Mouse (Mus musculus) kidney, postnatal 14 days (tissue): ENCODE measurements at regions not wholly inside any gene's neighbourhood (a gene's known extent, or its start where the extent isn't known, plus 50 kb on each side); places are given as distances from the start of the nearest gene placed in this dataset.

ENCODE experiments used
- DNase-seq: peaks from one replicate; pipeline ENCODE4 v3.0.0; 2022; ENCODE audit warnings: mixed read lengths

DNA sequence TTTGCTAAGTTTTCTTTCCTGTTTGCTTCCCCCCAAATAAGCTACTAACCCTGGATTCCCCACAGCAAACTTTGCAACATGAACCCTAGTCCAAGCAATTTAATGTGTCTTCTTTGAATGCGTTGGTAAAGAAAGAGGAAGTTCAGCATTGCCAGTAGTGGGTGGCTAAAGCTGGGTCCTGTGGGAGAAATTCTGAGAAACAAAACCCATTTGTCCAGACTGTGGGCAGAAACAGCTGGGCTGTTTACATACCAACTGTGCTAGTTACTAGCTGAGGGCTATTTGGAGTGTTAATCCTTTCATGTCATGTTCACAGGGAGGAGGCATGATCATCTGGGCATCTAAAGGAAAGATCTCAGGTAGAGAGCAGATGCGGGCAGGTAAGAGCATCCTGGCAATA, 51.8 kb upstream of the 1190002N15Rik start:
- no peak for DNase-seq

DNA sequence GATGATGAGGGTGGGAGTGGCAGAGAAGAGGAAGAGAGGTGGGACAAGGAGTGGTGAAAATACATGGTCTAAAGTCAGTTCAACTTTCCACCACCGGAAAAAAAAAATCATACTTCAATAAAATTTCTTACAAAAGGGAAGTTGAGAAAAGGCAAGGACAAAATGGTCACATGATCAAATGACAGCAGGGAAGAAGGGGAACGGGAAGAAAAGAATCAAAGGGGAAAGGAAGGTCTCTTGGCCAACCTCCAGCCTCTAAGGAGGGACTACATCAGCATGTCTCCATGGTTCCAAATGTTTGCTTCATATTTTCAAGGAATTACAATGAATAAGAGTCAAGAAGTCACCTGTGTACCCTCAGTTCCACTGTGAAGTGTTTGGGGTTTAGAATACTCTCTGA, 64.7 kb upstream of the Slc9a9 start:
- DNase-seq = no peak

DNA sequence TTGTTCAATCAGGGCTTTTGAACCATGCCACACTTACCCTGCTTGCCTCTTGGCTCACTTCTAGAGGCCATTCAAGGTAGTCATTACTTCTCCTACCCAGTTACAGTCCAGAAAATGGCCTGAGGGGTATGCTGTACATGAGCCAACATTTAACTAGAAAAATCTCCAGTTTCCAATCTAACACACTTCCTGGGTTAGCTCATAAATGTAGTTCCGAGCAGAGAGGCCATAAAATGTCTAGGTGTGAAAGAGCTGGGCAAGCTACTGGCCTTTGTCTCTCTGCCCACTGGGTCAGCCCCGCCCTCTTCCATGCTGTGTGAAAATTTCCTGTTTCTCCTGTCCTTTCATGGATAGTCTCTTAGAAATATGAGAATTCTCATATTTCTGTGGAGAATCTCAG, 63.3 kb upstream of the Slc9a9 start:
- peak; percentile 8 for DNase-seq

DNA sequence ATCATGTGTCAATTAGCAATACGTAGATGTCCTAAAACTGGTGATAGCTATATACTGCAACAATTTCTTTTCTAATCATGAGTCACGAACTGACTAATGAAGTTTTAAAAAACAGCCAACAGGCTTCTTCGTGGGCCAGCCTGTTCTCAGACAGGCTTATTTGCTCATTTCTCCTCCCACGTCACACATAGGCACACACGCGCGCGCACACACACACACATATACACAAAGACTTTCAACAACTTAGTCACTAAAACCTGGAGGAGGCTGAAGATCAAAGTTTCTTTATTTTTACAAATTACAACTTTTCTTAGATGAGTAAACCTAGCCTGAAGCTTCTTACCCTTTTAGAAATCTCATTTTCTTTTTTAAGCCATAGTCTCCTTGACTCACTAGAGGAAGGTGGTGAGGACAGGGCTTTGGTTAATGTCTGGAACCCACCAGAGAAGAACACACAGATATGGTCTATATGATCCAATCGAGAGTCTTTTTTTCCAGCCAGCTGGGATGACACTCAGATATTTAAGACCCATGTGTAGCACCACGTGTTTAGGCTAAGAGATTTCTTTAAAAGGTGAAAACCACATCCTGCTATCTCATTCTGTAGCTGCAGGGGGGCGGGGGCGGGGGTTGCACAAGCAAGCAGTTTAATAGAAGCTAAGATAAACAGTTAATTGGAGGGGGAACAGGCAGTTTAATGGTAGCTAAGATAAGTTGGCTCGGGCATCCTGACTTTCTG, 62.5 kb upstream of the Slc9a9 start:
- DNase-seq = no peak

DNA sequence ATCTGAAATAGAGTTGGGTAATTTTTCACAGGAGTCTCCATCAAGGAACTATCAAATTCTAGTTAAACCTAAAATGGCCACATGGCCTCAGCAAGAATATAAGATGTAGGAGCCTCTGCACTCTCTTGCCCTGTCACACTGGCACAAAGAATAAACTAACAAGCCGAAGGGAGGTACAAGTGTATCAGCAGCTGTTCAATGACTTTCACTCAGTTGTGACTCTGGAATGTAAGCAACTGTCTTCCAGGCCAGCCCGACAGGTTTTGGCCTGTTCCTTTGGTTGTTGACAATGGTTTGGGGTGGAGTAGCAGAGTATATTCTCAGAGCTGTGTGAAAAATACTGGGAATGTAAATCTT, 62.0 kb upstream of the Slc9a9 start:
- no peak for DNase-seq

DNA sequence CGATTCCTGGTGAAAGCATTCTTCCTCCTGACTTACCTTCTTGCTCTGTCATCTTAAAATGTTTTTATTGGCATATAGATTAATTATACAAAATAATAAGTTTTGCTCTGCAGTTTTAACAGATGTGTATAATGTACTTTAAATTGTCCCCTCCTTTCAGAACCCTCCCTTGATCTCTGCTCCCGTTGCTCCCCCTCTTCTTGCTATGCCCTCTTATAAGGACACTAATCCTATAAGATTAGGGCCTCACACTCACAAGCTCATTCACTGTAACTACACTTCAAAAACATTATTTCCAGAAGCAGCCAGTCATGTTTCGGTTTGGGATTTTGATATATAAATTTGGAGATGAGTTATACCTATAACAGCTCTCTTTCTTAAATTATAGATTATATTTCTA, 59.6 kb upstream of the Slc9a9 start:
- DNase-seq = no peak

DNA sequence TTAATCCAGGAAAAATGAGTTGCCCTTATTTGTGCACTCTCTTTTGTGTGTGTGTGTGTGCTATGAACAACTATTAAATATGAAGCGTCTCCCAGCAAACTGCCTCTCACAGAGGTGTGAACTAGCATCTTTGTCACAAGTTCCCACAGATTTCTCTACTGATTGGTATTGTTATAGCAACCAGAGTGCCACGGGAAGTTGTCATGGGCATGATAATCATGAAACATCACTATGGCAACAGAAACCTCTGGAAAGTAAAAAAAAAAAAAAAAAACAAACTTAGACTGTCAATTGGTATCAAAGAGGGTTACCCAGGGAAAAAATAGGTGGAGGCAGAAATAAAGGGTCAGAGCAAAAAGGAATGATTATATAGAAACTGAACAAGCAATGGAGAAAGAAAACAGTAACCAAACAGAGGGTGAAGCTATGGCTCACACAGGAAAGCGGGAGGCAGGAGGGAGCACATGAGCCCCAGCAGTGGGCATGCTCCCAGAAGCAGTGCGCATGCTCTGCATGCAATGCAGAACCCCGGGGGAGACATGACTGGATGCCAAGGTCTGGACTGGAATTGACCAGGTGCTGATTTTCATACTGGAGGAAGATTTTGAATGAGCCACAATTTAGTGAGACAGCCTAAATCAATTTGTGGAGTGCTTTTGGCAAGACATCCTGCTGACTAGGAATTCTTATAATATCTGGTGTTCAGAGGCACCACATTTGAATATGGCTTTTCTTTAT, 58.9 kb upstream of the Slc9a9 start:
- no peak for DNase-seq

DNA sequence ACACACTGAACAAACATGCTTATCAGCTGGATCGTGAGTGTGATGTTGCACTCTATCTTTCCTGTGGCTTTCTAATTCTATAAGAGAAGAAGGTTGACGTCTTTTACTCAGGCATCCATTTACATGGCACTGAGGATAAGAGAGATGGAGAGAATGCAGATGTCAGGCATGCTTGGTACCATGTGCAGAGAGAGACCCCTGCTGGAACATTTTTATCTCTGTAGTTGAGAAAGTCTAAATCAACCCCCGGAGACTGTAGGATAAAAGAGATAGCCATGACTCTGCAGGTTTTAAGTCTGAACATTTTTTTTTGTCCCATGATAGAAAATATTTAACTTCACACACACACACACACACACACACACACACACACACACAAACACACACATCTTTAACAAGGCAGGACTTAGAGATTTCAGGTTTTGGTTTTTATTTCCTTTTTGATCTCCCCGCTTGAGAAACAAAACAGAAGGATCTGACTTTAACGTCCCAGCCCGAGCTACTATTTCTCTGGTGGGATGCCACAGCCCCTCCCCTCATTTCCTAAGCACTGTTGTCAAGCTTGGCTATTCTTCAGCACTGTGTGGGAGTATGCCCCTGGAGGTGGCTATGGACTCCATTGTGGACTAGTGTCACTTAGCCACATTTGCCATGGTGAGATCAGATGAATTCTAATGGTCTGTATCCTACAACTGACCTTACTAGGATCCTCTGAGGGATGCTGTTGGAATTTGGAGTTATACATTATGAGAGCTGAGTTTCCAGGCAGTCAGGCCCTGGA, 55.6 kb upstream of the Slc9a9 start:
- DNase-seq = peak; percentile 49

DNA sequence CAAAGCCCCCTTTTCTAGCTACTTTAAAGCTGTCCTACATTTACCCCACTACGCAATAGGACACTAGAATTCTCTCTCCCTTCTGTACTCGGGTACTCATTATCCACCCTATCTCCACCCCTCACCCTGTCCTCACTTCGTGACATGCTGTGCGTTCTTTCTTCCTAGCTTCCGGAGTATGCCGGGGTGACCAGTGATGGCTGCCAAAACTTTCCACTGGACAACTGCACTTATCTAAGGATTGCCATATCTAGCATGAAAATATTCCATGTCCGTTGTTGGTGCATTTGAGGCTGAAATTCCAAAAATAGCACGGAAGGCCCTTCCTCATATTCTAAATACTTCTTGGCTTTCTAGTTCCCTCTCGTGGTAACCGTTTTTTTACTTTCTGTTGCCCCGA, 54.5 kb upstream of the Slc9a9 start:
- no peak for DNase-seq

DNA sequence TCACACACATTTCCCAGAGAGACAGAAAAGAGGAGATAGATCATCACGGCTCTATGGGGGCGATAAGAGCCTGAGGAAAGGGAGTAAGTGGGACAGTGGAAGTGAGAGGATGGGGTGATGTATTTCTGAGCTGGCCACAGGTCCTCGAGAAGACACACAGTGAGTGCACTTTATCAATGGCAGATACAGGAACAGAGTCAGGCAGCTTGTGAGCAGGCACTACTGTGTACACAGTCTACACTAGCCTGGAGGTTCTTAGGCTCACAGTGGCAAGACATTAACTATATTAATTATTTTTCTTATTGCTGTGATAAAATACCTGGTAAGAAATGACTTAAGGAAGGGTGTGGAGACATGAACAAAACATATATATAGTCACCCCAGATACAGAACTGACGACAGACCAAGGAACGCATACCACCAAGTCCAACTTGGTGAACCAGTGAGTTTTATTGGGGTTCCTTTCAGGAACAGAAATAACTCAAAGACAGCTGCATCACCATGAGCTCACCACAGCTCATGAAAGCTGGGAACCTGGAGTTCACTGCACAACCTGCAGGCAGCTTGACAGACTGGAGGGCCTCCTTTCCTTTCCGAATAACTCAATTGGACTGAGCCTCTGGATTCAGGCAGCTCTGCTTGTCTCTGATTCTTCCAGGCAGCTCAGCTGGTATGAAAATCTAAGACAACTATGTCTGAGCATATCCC, 51.5 kb upstream of the Slc9a9 start:
- no peak for DNase-seq
